ENCODE assay signal across 7 mouse cellular contexts in the genomic region with DNA sequence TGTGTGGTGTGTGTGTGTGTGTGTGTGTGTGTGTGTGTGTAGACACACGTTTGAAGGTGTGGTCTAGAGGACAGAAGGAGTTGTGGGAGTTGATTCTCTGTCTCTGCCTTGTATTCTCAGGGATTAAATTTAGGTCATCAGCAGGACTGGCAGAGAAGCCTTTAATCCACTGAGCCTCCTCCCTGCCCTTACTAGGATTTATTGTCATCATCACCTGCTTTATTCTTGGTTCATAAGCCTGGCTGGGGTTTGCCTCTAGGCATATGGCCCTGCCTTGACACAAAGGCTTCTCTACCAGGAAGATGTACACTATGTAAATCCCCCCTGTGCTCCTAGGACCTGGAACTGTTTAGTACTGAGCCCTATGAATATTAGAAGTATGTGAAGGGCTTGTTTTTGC.
"Had no signal": no experiment of that assay in that cellular context is flagged by ENCODE, and none has a peak within 500 bp of the region (broad histone marks: within the 10 kb centered on the region; RNA-seq: fewer than 3 reads in every experiment).

No protein-coding gene starts in this region.

- ATAC-seq: liver, embryonic 12.5 days; liver, postnatal 0 days; midbrain, embryonic 13.5 days; midbrain, embryonic 15.5 days had no signal

- DNase-seq: liver; liver, embryonic 13.5 days; liver, postnatal 0 days; lung, embryonic 14.5 days had no signal
